Mouse (Mus musculus): ENCODE results near the gene Zfp462. TPM values are rescaled to one million over a fixed set of nuclear protein-coding genes. Genes with fewer than 3 reads are reported as not detected.

Gene Zfp462
- polyA plus RNA-seq, 3 experiments from 2014 or later = 0.07 TPM; not detected in 2

DNA sequence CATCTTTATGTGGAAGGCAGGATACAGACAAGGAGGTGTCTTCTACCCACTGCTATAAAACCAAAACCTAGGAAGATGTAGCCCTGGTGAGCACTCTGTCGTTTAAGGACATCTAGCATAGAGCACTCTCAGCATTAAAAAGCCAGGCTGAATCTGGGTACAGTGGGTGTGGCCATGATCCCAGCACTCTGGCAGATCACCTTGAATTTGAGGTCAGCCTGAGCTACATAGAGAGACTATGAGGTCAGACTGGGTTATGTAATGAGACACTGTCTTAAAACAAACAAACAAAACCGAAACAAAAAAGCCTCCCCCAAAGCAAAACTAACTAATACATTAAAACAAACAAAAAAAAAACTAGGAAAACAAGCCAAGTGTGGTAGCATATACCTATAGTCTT, 176.3 kb downstream of the Zfp462 start:
- ATAC-seq = no peak

DNA sequence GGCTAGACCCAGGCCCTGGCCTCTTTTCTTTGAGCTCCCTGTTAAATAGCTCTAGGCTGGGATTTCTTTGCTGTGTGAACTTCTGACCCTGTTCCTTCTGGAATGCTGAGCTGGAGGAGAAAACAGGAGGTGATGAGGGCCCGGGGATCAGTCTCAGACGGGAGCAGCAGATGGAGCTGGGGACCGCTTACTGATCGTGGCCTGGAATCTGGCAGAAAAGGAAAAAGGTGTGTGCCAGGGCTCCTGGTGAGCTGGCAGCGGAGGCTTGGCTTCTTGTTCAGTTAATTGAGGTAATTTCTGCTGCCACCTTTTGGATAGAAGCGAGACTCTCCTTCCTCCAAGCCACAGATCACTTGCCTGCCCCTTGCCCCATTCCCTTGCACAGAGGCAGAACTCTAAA, 177.1 kb downstream of the Zfp462 start:
- no peak for ATAC-seq

DNA sequence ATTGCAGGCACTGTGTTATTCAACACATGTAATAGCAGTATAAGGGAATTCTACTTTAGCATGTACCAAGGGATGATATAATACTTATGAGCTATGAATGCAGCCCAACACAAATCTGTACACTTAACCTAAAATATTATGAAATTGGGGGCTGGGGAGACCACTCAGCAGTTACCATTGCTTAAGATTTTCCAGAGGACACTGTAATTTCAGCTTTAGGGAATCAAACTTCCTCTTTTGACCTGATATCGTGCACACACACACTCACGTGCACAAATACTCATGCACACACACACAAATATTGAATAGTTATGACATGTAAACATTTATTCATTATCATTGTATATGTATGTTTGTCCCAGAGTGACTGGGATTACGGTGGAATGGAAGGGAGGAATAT, 179.3 kb downstream of the Zfp462 start:
- ATAC-seq = no peak

DNA sequence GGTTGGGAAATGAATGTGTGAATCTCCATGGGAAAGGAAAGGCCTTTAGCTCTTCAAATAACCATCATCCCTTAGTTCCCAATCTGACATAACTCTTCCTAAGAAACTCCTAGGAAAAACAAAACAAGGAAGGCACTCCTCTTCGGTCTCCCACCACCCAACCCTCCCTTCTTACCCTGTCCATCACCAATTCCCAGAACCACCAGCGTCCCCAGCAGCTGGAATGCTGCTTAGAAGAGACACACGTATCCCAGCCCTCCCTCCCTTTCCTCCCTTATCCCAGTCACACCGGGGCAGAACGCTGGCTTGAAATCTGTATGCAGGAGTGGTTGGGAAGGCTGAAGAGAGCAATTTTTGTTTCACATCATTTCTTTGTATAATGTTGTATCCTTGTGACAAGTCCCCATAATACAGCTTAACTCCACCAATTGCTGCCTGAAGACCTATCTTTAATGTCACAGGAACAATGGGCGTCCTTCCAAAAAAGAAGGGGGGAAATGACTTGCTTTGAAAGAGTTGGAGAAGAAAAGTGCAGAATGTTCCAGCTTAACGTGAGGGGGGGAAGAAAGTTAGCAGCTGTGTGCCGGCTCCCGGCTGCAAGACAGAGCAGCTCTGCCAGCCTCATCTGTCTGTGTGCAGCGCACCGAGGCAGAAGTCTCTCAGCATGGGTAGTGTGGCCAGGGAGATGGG, 180.3 kb downstream of the Zfp462 start:
- no peak for ATAC-seq

DNA sequence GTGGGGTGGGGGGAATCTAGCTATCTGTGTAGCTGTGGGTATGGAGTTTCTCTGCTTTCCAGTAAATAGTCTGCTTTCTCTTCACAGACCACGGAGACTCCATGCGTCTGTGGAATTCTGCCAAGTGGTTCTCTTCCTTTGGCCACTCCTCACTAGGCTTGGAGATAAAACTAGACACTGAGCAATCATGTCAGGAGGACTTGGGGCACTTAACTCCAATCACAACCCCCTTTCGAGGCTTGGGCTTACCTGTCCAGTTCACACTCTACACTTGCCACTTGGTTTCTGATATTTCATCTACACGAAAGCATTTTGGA, 180.8 kb downstream of the Zfp462 start:
- no peak for ATAC-seq

DNA sequence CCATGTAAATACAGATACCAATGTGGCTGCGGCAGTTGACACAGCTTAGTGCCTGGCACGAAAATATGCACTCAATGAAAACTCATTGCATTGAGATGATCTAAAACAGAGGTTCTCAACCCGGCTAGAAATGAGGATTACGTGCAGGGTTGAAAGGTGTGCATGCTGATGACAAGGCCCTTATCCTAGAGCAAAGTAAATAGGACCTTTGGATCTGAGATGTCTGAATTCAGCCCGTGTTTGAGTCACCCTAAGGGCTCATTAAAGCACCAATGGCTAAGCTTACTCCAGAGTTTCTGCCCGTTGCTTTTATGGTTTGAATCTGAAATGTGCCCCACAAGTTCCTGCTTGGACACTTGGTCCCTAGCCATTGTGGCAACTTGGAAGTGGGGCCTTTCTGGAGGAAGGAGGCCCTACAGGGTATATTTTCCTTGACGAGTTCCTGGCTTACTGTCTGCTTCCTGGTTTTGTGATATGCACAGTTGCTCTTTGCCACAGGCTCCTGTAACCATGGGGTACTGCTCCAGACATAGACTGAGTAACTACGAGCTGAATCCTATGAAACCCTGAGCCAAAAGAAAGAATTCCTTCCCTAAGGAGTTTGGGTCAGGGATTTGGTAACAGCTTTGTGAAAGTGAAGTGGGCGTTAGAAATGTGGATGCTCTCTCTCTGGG, 182.5 kb downstream of the Zfp462 start:
- no peak for ATAC-seq

DNA sequence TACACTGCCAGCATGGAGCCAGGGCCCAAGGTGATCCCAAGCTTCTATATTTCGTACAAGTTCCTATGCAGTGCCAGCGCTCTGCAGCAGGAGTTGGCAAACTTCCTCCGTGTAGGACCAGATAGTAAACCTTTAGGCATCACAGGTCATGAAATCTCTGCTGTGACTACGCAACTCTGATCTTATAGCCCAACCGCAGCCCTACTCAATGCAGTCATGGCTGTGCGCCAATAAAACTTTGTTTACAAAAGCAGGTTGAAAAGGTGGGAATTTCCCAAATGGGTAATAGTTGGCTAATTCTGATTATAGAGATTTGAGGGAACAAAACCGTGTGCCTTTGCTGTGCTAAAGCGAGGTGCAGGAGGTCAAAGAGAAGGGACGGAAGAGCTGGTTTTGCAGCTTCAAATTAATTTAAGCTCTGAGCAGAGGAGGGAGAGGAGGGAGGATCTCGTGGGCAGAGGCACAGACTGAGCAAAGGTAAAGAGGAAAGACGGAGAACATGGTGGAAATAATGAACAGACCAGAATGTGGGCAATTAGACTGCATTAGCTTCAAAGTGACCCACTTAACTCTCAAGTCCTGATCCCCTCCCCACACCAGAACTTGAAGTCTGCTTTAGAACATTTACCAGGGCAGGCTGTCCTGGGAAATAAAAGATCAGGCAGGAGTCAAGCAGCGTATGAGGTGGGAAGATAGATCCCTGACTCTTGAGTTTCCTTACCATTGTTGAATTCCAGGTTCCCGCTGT, 183.4 kb downstream of the Zfp462 start:
- no peak for ATAC-seq
